Mouse (Mus musculus): ENCODE measurements at regions not wholly inside any gene's neighbourhood (a gene's known extent, or its start where the extent isn't known, plus 50 kb on each side); places are given as distances from the start of the nearest gene placed in this dataset.

DNA sequence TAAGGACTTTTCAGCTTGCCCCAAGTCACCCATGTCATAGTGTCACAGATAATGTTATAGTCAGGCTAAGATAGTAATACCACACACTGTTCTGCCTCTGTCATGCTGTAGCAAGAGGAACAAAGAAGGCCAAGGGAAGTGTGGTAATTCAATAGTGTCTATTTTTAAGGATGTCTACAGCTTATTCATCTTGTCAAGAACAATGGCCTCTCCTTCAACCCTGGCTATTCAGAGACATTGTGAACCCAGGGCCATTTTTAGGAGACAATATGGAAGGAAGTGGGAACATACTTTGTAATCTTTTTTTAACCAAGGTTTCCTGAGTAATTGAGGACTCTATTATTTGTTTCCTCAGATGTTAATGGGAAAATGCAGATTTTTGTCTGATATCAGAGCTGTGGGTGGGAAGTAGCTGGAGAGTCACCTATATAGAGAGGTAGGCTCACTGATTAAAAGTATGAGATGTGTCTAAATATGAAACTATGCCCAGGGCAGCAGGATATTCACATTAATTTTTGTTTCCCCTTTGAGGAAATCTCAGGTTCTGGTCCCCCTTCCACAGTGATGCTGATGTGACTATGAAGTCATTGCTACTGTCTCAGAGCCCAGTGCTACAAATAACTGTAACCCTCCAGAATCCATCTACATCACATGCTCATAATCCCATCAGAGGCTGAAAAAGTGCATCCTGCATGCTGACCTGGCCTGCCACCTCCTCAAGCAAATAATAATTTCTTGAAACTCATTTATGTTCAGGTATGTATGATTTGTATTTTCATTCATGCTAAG is 85.7 kb upstream of the Lrrc3b start:
- peak; percentile 33 for DNase-seq

DNA sequence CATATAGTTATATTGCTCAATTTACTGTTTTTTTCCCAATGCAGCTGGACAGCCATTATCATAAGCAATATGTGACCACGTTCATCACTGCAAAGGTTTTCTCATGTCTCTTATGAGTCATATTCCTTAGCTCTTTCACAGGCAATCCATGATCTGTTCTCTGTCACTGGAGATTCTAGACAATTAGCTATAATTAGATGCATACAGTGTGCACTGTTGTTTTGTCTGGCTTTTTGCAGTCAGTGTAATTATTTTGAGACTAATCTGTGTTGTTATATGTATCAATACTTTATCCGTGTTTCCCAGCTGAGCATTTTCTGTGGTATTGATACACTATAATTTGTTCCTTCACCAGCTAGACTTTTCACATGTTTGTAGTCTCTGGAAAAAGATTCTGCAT is 61.8 kb upstream of the Lrrc3b start:
- no peak for DNase-seq

Data from kidney, postnatal 14 days (tissue).